Mouse (Mus musculus) spleen, adult 2 months (tissue): Measurements from ENCODE around the gene Ube2k.

Source experiments
- CTCF ChIP-seq: fragments of 200-500 bp; IDR thresholded peaks from 2 replicates; pipeline ENCODE4 v1.5.1; 2011; ENCODE audit warnings: mild to moderate bottlenecking, inconsistent platforms; ENCODE audit not compliant: insufficient read depth, insufficient read length, insufficient replicate concordance; ENCODE audit errors: extremely low read depth
- POLR2A ChIP-seq: fragments of 200-500 bp; IDR thresholded peaks from 2 replicates; pipeline ENCODE4 v1.6.1; 2011; ENCODE audit warnings: low read depth, low read length, inconsistent platforms

DNA sequence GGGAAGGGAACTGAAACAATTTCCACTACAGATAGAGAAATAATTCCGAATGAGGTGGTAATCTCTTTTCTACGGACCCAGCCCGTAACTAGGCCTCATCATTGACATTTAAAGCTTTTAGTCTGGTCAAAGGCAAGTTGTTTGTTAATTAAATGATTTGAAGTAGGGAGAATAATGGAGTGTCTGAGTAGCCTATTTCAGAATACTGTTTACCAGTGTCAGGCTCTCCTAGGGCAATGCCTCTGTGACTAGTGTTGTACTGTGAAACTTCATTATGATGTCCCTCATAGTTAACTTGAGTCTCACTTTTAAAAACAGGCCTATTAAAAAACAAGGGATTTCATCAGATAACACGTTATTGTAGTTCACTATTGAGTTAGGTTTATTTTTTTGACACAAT, 1.1 kb downstream of the Ube2k start:
- TF ChIP-seq POLR2A (no peak), CTCF (no peak)
